Mouse (Mus musculus) liver, adult 2 months (tissue): ENCODE results near the gene Ppm1k.

Source experiments
- CTCF ChIP-seq: fragments of 200-500 bp; IDR thresholded peaks from 2 replicates; pipeline ENCODE4 v1.5.1; 2011; ENCODE audit warnings: low read depth, low read length, control low read depth
- POLR2A ChIP-seq: fragments of 200-500 bp; IDR thresholded peaks from 2 replicates; pipeline ENCODE4 v1.6.1; 2011; ENCODE audit warnings: low read length, control low read depth; ENCODE audit not compliant: insufficient read depth; ENCODE audit errors: extremely low read depth

GRCm38 (mm10) chr6:57526933-57527332 is 8.3 kb downstream of the Ppm1k start:
- TF ChIP-seq CTCF (no peak), POLR2A (no peak)
